Mouse (Mus musculus) spleen, postnatal 36 days (tissue): ENCODE measurements at regions not wholly inside any gene's neighbourhood (a gene's known extent, or its start where the extent isn't known, plus 50 kb on each side); places are given as distances from the start of the nearest gene placed in this dataset.
"Not testable (repeated sequence)": the region's sequence is repeated elsewhere in the genome, so short reads cannot be mapped to it uniquely, and the experiment has no call there.

Experiments
- DNase-seq, 2 experiments: peaks; one replicate each; pipeline ENCODE4 v3.0.0; 2022; ENCODE audit warnings: low spot score in 2 of 2, mixed read lengths in 1 of 2

DNA sequence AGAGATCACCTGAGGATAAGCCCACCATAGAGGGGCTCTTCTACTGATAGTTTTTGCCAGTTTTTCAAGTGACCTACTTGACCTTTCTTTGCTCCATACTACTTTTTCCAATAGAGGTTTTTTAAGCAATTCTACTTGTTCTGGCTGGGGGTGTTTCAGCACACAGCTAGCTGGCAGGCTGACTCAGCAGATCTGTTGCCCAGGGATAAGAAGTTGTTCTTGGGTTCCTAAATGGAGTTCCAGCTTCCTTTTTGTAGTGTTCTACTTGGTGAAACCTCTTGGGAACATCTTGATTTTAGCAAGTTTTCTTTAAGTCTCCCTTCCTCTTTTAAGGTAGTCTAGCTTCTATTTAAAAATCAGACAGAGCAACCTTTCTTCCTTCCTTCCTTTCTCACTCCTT lies 61.0 kb downstream of the 4930474N05Rik start:
- no peak for DNase-seq

DNA sequence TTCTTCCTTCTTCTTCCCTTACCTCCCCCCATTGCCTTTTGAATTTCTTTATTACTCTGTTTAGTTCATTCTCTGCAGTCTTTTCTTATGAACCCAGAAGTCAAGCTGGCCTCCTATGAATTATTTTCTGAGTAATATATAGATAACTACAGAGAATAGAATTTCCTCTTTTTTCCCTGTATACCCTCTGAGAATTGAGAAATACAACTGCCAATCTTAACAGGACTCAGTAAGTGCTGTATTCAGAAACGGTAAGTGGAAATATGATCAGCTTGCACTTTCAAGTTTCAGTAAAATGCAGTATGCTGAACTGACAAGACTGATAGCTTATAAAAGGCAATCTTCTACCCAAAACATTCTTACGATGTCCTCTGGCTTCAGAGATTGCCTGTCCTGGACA lies 61.5 kb downstream of the 4930474N05Rik start:
- no peak for DNase-seq

DNA sequence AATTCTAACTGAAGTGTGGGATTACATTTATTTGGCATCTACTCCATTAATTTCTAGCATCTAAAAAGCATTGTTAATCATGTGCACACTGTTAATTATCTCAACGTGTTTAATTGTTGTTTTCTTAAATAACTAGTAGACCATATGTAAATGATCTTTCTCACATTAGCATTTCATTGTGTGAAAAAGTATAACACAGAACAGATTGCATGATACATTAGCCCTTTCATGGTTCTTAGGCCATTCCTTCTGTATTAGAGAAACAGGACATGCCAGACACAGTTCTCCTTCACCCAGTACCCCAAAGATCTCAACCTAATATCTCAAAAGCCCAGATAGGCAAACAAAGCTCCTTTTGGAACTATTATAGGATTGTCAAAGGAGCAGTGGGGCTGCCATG lies 89.0 kb downstream of the 4930474N05Rik start:
- no peak for DNase-seq

DNA sequence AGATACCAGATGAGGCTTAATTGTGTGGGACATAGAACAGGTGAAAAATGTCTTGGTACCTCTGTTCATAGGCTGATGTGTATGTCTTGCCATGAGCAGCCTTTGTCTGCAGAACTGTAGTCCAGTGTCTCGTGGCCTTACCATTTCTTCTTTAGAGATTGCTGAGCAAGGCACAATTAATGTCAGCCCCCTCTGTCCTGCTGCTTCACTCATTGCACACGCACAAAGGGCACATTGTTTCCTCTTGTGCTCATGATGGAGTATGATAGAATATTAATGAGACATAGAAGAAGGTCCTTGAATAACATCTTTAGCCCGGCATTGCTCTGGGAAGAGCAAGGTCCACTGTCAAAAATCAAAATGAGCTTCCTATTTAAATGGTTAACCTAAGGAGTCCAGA lies 101.8 kb downstream of the 4930474N05Rik start:
- DNase-seq = no peak

DNA sequence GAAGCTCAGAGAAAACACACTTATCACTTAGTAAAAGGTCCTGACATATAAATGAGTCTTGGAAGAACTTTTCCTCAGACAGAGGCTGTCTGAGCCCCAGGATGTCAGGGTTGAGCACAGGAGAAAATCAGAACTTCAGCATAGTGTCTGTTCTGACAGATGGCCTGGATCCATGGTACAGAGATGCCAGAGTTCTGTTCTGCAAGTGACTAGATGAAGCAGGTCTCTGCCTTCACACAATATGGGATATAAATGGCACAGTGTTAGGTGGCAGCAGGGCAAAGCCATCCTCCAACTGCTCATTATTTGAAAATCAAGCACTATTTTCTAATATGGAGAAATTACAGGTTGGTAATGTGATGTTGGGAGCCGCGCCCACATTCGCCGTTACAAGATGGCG lies 103.7 kb downstream of the 4930474N05Rik start:
- DNase-seq = no peak

DNA sequence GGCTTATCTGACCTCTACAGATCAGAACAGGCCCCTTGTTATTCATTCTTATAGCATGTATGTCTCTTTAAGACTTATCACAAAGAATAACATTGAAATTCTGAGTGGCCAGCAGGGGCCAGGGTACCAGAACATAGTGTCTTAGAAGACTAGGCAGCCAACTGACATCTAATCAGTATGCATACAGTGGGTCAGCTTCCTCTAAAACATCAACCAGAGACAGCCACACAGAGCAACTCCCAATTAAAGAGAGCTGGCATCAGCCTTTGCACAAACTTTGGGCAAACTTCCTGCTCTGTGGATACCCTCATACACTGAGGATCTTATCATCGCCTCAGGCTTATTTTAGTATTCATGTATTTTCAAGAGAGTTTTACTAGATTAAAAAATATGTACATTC lies 109.1 kb downstream of the 4930474N05Rik start:
- DNase-seq = no peak

DNA sequence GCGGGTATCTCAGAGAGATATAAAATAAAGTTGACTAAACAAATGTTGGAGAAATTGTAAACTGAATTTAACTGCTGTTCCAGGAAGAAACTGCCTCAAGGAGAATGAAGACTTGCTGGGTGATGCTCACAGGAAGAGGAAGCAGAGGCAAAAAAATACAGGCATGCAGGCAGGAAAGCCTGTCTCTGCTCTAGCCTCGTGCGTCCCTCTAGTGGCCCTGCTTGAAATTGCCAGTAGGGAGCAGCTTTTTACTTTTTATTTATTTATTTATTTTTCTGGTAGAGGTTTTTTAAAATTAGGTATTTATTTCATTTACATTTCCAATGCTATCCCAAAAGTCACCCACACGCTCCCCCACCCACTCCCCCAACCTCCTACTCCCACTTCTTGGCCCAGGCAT lies 118.1 kb downstream of the 4930474N05Rik start:
- no peak for DNase-seq

DNA sequence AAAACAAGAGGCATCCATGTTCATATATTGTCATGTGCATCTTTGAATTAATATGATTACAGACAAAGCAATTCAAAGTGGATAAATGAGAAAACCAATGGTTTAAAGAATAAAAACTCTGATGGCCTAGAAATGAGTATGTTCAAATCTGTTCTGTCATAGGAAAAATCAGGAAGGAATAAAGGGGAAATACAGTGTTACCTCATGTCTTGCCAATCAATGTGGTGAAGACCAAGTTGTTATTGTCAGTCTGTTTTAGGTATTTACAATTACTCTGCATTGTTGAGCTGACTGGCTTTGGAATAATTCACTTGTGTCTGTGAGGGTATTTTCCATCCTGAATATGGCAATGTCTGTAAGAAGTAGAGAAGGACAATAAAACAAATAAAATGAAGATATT lies 151.1 kb downstream of the 4930474N05Rik start:
- DNase-seq = no peak

DNA sequence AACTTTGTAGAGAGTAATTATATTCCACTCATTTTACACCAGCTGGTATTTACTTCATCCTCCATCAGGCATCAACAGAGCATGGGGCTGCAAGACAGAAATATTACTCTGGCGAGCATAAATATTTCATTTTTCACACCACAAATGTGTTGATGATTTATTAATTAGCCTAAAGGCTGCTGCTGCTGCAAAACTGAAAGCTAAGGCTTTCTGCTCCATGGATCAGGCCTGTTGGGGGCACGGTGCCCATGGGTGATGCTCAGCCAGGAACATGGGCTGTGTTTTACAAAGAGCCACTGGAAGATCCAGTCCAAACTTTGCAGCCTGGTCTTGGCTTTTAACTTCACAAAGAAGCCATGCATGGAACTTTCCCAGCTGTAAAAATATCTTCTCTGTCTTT lies 167.4 kb downstream of the 4930474N05Rik start:
- DNase-seq = no peak

DNA sequence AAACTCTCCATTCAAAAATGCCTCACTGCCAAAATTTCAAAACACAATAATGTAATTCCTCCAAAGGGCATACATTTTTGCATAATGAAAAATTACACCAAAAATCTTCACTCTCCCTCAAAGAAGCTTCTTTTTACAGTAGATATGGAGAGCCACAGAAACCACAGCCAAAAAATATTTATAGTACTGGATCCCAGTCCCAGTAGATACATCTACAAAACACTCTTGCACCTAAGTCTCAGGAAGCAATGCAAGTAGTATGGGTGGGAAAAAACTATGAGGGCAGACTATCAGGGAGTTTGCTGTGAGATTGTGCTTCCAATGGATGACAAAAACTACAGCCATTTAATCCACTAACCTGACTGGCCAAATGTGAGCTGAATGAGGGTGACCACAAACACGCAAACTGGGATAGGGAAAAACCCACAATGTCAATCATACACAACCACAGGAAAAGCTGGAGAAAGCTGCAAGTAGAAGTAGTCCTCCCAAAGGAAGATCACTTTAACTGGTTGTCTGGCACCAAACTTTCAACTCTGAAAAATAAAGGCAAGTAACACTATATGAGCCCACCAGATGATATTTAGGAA lies 189.2 kb downstream of the 4930474N05Rik start:
- DNase-seq = no peak

DNA sequence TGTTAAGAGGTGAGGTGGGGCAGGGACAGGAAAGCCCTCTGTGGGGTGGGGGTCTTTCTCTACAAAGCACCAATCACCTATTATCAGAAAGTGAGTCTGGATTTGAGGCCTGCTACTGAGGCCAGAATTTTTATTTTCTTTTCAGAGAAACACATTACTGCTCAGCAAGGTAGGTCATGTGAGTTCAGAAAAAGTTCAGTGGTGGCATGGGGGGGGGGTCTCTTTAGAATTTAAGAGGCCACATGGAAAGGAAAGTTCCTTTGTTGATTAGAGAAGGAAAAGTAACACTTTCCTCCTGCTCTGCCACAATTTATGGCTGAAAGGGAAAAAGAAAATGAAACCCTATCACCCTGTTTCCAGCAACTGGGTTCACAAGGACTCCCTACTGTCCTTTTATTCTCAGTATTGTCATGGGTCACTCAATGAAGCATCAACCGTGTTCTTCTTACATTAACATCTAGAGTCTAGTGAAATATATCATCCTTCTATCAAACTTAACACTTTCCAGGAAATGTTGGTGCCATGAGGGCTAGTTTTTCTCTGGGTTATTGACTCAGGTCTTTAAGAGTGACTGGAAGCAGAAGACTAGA lies 194.1 kb downstream of the 4930474N05Rik start:
- no peak for DNase-seq

DNA sequence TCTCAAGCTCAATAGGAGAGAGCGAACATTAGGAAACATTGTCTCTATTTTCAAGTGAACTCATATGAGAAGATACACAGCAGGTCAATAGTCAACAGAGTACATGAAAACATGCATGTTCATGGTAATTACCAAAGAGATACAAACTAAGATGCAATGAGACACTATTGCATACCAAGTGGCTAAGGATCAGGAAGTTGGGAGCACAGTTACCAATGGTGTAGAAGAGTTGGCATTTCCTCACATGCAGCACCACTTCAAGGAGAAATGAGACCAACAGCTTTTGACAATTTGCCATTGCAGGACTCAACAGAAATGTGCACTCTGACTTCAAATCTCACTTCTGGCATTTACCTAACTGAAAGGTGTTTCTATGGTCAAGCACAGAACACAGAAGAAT lies 215.6 kb downstream of the 4930474N05Rik start:
- DNase-seq = no peak

DNA sequence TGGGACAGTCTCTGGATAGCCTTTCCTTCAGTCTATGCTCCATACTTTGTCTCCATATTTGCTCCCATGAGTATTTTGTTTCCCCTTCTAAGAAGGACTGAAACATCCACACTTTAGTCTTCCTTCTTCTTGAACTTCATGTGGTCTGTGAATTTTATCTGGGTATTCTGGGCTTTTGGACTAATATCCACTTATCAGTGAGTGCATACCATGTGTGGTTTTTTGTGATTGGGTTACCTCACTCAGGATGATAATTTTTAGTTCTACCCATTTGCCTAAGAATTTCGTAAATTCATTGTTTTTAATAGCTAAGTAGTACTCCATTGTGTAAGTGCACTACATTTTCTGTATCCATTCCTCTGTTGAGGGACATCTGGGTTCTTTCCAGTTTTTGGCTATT lies 220.0 kb downstream of the 4930474N05Rik start:
- DNase-seq = not testable (repeated sequence)

DNA sequence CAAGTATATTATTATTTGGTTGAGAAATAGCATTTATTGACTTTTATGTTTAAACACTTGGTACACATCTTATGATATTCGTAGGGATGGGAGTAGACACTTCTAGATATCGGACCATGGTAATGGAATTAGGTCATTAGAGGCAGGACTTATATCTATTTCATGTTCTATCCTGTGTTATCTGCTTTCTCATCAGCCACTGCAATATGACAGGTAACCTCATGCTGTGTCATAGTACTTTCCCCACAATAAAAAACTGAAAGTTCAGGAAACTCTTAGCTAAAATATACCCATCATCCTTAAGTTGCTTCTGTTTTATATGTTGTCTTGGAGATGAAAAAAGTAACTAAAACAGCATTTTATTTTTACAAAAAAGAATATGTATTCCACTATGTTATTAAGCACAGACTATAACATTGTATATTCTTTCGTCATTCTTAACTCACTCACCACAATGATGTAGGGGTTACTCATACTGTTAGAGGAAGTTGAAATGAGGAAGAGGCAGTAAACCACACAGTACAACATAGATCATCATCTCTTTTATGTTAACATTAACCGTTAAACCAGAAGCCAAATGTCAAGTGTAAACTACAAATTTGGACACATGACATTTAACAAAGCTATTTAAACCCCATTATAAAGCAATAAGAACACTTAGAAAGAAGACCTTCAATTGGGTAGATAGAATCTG lies 221.8 kb downstream of the 4930474N05Rik start:
- peak in 1 of 2 experiments; percentile 1 for DNase-seq

DNA sequence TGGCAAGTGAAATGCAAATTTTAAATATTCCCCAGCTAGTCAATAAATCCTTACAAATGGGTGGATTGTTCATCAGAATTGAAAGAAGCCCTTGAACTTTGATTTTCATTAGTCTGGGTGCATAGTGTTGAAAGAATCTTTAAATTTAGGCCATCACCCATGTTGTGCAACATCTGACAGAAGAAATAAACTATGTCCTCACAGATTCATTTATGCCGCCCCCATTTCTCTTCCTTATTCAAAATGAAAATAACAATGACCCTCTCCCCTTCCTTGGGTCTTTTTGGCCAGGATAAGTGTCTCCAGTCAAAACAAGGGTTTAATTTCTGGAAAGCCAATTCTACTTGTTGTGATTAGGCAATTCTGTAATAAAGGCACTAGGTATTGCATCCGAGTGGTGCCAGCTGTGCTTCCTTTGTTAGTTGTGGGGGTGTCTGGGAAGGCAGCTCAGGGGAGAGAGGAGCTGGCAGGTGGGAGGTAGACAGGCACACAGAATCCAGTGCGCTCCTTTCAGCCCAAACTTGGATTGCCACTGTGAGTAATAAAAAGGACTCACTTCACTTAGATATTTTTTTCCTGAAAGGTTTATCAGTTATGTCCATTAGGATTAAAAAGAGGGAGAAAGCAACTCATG lies 233.7 kb downstream of the 4930474N05Rik start:
- no peak for DNase-seq

DNA sequence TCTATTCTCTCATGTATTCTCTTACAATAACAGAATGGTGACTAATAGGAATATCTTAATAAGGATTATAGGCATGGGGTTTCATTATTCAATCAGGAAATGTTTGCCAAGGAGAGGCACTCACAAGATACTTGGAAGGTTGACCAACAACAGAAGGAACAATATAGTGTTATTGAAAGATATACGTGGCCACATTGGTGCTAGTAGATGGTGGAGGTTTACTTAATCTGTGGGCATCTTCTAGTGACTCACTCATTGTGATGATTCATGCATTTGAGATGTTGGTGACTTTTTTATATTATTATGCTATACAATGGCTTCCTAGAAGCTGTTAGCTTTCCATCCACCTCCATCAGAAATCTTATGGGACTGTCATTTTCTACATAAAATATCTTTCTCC lies 246.1 kb downstream of the 4930474N05Rik start:
- DNase-seq = no peak
